Mouse (Mus musculus) spleen, adult 2 months (tissue): ENCODE results near the gene S100a8.

ENCODE experiments used
- CTCF ChIP-seq: fragments of 200-500 bp; IDR thresholded peaks from 2 replicates; pipeline ENCODE4 v1.5.1; 2011; ENCODE audit warnings: mild to moderate bottlenecking, inconsistent platforms; ENCODE audit not compliant: insufficient read depth, insufficient read length, insufficient replicate concordance; ENCODE audit errors: extremely low read depth
- POLR2A ChIP-seq: fragments of 200-500 bp; IDR thresholded peaks from 2 replicates; pipeline ENCODE4 v1.6.1; 2011; ENCODE audit warnings: low read depth, low read length, inconsistent platforms

- TF ChIP-seq CTCF = no peak
- no peak for TF ChIP-seq POLR2A
These were observed 42.3 kb upstream of the S100a8 start for GRCm38 (mm10) chr3:90626266-90627021.
